Comparison of ENCODE assay signal across 26 mouse cellular contexts in the genomic region with DNA sequence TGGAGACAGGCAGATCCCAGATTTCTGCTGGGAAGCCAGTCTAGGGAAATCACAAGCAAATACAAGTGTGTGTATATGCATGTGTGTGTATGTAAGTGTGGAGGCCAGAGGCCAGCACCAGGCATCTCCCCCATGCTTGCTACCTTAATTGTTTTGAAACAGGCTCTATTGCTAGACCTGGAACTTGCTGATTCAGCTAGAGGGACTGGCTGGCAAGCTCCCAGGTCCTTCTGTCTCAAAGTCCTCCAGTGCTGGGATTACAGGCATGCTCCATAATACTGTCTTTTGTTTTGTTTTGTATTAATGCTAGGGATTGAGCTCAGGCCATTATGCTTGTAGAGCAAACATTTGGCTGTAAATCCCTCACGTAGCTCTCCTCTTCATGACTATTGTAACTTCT.
DNase-seq lines count a peak whose midpoint lies in the region; ATAC-seq and TF ChIP-seq lines count a peak whose summit lies in the region.
"Had no signal": no experiment of that assay in that cellular context is flagged by ENCODE, and none has a peak within 500 bp of the region (broad histone marks: within the 10 kb centered on the region; RNA-seq: fewer than 3 reads in every experiment).

No protein-coding gene starts in this region.

- H3K27ac ChIP-seq in forebrain, embryonic 14.5 days (ENCODE audit: low read depth, low read length): no peak overlapping the region
- no peak overlapping the region for H3K27ac ChIP-seq in forebrain, embryonic 15.5 days (replicated peaks)
- H3K27ac ChIP-seq in liver, postnatal 0 days (ENCODE audit: low read depth): no peak overlapping the region
- no peak overlapping the region for H3K27ac ChIP-seq in liver, embryonic 11.5 days (ENCODE audit: low read depth, low read length)
- H3K27ac ChIP-seq: embryonic facial prominence, embryonic 13.5 days; forebrain, embryonic 12.5 days; hindbrain, embryonic 13.5 days; liver, embryonic 12.5 days had no signal

- no peak overlapping the region for H3K4me3 ChIP-seq in forebrain, embryonic 14.5 days (ENCODE audit: low read depth, low read length)
- H3K4me3 ChIP-seq in forebrain, embryonic 15.5 days: no peak overlapping the region
- H3K4me3 ChIP-seq in liver, postnatal 0 days (ENCODE audit: low read depth, low read length): no peak overlapping the region
- no peak overlapping the region for H3K4me3 ChIP-seq in liver, embryonic 11.5 days (ENCODE audit: low read depth, low read length)
- H3K4me3 ChIP-seq: embryonic facial prominence, embryonic 13.5 days; forebrain, embryonic 12.5 days; hindbrain, embryonic 13.5 days; liver, embryonic 12.5 days had no signal

- no peak overlapping the region for H3K4me2 ChIP-seq in forebrain, embryonic 14.5 days (ENCODE audit: low read length)
- H3K4me2 ChIP-seq in forebrain, embryonic 15.5 days (replicated peaks): no peak overlapping the region
- H3K4me2 ChIP-seq in liver, postnatal 0 days (ENCODE audit: low read depth, low read length): no peak overlapping the region
- no peak overlapping the region for H3K4me2 ChIP-seq in liver, embryonic 11.5 days
- H3K4me2 ChIP-seq: embryonic facial prominence, embryonic 13.5 days; forebrain, embryonic 12.5 days; heart, embryonic 11.5 days; hindbrain, embryonic 13.5 days; liver, embryonic 12.5 days had no signal

- ATAC-seq in forebrain, embryonic 14.5 days: no peak
- ATAC-seq in forebrain, embryonic 15.5 days (replicated peaks): no peak
- no peak for ATAC-seq in liver, postnatal 0 days
- ATAC-seq in liver, embryonic 11.5 days (replicated peaks; ENCODE audit: low FRiP score): no peak
- ATAC-seq: CD4-positive, CD25-positive, alpha-beta regulatory T cell, adult 4 months; intestine, embryonic 16.5 days; liver, embryonic 12.5 days; lung, postnatal 0 days; midbrain, embryonic 16.5 days had no signal

- peak; percentile 51 for DNase-seq in forebrain, embryonic 14.5 days (ENCODE audit: low spot score)
- DNase-seq in liver, postnatal 0 days: peak; percentile 17
- no peak for DNase-seq in liver, embryonic 11.5 days (ENCODE audit: low spot score)
- peak; percentile 45 to 81 for DNase-seq in kidney, adult 8-10 months
- peak; percentile 78 to 80 for DNase-seq in kidney, postnatal 25 days
- no peak for DNase-seq in c-Kit-positive CD71-positive TER-119-positive erythroid progenitor cells, embryonic 14.5 days (ENCODE audit: low spot score)
- DNase-seq in testis, postnatal 14 days (ENCODE audit: low spot score): no peak
- DNase-seq: adrenal gland, postnatal 14 days; cerebellum, adult 2 months; cerebellum, postnatal 36 days; embryo, embryonic 11 days; gastrocnemius, postnatal 25 days; heart, adult 18-20 months; heart, postnatal 36 days; lung, adult 18-20 months; right cerebral cortex, adult 18-20 months had no signal

- H3K36me3 ChIP-seq in forebrain, embryonic 14.5 days (ENCODE audit: control insufficient read depth, insufficient read depth, low read length): no peaks in the 10 kb centered on the region
- H3K36me3 ChIP-seq in forebrain, embryonic 15.5 days: no peaks in the 10 kb centered on the region
- H3K36me3 ChIP-seq in liver, postnatal 0 days (replicated peaks; ENCODE audit: insufficient read depth, low read length): no peaks in the 10 kb centered on the region
- no peaks in the 10 kb centered on the region for H3K36me3 ChIP-seq in liver, embryonic 11.5 days (ENCODE audit: control insufficient read depth, insufficient read depth, low read length)
- H3K36me3 ChIP-seq: embryonic facial prominence, embryonic 13.5 days; forebrain, embryonic 12.5 days; hindbrain, embryonic 13.5 days; liver, embryonic 12.5 days had no signal

- H3K9ac ChIP-seq in forebrain, embryonic 14.5 days (ENCODE audit: low read length): no peak overlapping the region
- H3K9ac ChIP-seq in forebrain, embryonic 15.5 days (replicated peaks): no peak overlapping the region
- no peak overlapping the region for H3K9ac ChIP-seq in liver, postnatal 0 days (replicated peaks)
- H3K9ac ChIP-seq in liver, embryonic 11.5 days (ENCODE audit: low read depth, low read length): no peak overlapping the region
- H3K9ac ChIP-seq: embryonic facial prominence, embryonic 13.5 days; forebrain, embryonic 12.5 days; hindbrain, embryonic 13.5 days; liver, embryonic 12.5 days had no signal

- H3K9me3 ChIP-seq in forebrain, embryonic 14.5 days (replicated peaks; ENCODE audit: control insufficient read depth, low read length): no peaks in the 10 kb centered on the region
- no peaks in the 10 kb centered on the region for H3K9me3 ChIP-seq in forebrain, embryonic 15.5 days
- no peaks in the 10 kb centered on the region for H3K9me3 ChIP-seq in liver, postnatal 0 days (ENCODE audit: low read length)
- no peaks in the 10 kb centered on the region for H3K9me3 ChIP-seq in liver, embryonic 11.5 days (ENCODE audit: control insufficient read depth, low read length)
- H3K9me3 ChIP-seq: embryonic facial prominence, embryonic 13.5 days; forebrain, embryonic 12.5 days; hindbrain, embryonic 13.5 days; liver, embryonic 12.5 days had no signal

- 0 out of 2 replicates have a peak, but pooled peaks cover 3% of the 10 kb centered on the region for H3K4me1 ChIP-seq in forebrain, embryonic 14.5 days (ENCODE audit: control insufficient read depth, insufficient read depth, low read length)
- no peaks in the 10 kb centered on the region for H3K4me1 ChIP-seq in forebrain, embryonic 15.5 days
- no peaks in the 10 kb centered on the region for H3K4me1 ChIP-seq in liver, postnatal 0 days (ENCODE audit: insufficient read depth)
- H3K4me1 ChIP-seq in liver, embryonic 11.5 days (replicated peaks; ENCODE audit: control insufficient read depth, insufficient read depth, low read length): no peaks in the 10 kb centered on the region
- H3K4me1 ChIP-seq: embryonic facial prominence, embryonic 13.5 days; hindbrain, embryonic 13.5 days had no signal

- no peak for TF ChIP-seq CTCF in liver, postnatal 0 days (IDR thresholded peaks at IDR 0.05; ENCODE audit: low read depth)

- no peaks in the 10 kb centered on the region for H3K27me3 ChIP-seq in forebrain, embryonic 14.5 days (replicated peaks; ENCODE audit: control insufficient read depth, insufficient read depth, low read length)
- H3K27me3 ChIP-seq in forebrain, embryonic 15.5 days: no peaks in the 10 kb centered on the region
- H3K27me3 ChIP-seq in liver, postnatal 0 days (ENCODE audit: insufficient read depth, low read length): no peaks in the 10 kb centered on the region
- no peaks in the 10 kb centered on the region for H3K27me3 ChIP-seq in liver, embryonic 11.5 days (replicated peaks; ENCODE audit: control insufficient read depth, insufficient read depth, low read length)
- H3K27me3 ChIP-seq: forebrain, embryonic 12.5 days; hindbrain, embryonic 13.5 days; liver, embryonic 12.5 days had no signal

- WGBS in forebrain, embryonic 14.5 days: 17% methylated on average over 1 of the region's 1 CpGs
- WGBS in forebrain, embryonic 15.5 days: 23% methylated on average over 1 of the region's 1 CpGs
- WGBS in liver, postnatal 0 days (ENCODE audit: insufficient replicate concordance): 86% methylated on average over 1 of the region's 1 CpGs
- 91% methylated on average over 1 of the region's 1 CpGs for WGBS in liver, embryonic 11.5 days

- no peak for TF ChIP-seq EP300 in liver, postnatal 0 days (IDR thresholded peaks at IDR 0.05; ENCODE audit: low read depth)

Comparison
In these comparisons a context has a peak if more than half of its experiments do, and no peak if none do; other contexts are left out.
1. DNase-seq: peak in forebrain, embryonic 14.5 days (single experiment), liver, postnatal 0 days (single experiment), kidney, adult 8-10 months (2 of 2) and kidney, postnatal 25 days (2 of 2); none in liver, embryonic 11.5 days (single experiment), c-Kit-positive CD71-positive TER-119-positive erythroid progenitor cells, embryonic 14.5 days (single experiment) and testis, postnatal 14 days (single experiment).